Mouse (Mus musculus): ENCODE results near the gene Map3k6. TPM values are rescaled to one million over a fixed set of nuclear protein-coding genes. Genes with fewer than 3 reads are reported as not detected.

Map3k6 gene
- polyA plus RNA-seq, 1 experiment from 2014 or later, result 2.7 TPM

DNA sequence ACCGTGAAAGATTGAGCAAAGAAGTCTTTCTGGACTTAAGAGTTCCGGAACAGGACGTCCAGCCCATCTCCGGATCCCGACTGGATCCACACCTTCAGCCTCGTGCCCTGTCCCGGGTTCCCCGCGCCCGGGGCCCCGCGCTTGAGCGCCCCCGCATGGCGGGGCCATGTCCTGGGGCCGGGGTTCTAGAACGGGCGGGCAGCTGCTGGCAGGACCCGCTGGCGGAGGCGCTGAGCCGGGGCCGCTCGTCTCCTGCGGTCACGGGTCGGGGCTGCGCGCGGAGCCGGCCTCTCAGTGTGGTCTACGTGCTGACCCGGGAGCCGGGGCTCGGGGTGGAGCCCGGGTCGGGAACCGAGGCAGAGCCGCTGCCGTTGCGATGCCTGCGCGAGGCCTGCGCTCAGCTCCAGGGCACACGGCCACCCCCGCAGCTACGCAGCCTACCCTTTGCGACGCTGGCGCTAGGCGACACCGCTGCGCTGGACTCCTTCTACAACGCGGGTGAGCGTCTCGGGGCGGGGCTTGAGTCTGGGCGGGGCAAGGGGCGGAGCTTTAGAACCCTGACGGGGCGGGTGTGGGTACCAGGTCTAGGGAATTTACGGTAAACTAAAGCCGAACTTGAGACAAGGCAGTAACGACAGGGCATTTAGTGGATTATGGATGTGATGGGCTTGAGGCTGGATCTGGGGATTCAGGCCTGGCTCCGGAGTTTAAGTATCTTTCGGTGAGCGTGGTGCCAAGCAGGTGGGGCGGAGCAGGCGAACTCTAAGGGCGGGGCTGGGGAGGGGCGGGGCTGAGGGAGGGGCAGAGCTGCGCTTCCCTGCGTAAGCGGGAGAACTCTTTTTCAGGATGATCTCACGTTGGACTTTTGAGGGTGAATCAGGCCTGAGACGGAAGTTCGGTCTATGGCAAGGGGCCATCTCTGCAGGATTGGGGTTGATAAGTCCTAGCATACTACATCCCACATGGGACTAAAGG lies 603 bp downstream of the Map3k6 start:
- Histone ChIP-seq H3K9me3 (no peaks in the 10 kb centered on the region), H3K4me1 (peaks cover 9% of the 10 kb centered on the region; the same call in 1 of the 2 replicates), H3K27me3 (peaks cover 37% of the 10 kb centered on the region), H3K9ac (peak overlapping the region; percentile 61), H3K36me3 (no peaks in the 10 kb centered on the region), H3K4me3 (peak overlapping the region; percentile 55), H3K27ac (0 out of 2 replicates have a peak overlapping the region, but pooled peaks have one; percentile 3), H3K4me2 (replicated peaks) (peak overlapping the region; percentile 94)
- peak; percentile 83 for ATAC-seq (ENCODE audit: insufficient number of reproducible peaks, insufficient read depth, low FRiP score, low TSS enrichment)
- under 1% methylated on average over 78 of the region's 78 CpGs for WGBS

DNA sequence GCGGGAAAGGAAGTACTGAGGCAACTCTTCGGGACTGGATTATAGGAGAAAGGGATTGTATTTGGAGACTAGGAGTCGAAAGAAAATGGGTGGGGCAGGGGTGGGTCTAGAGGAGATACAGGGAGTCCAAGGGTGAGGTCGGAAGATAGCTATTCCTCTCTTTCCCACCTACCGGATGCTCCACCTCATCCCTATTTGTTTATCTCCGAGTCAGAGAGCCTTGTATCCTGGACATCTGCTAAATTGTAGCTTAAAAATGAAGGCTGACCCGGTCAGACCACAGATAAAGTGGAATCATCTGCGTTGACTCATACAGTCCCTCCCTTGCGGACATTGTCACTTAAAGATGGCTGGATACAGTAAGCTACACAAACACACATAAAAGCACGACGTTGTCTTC lies 1.3 kb downstream of the Map3k6 start:
- Histone ChIP-seq H3K27ac (no peak overlapping the region), H3K4me3 (peak overlapping the region; percentile 55), H3K36me3 (no peaks in the 10 kb centered on the region), H3K4me2 (replicated peaks) (peak overlapping the region; percentile 94), H3K9me3 (no peaks in the 10 kb centered on the region), H3K27me3 (peaks cover 44% of the 10 kb centered on the region), H3K9ac (peak overlapping the region; percentile 61; the same call in 1 of the 2 replicates), H3K4me1 (peaks cover 9% of the 10 kb centered on the region; the same call in 1 of the 2 replicates)
- WGBS, result 32% methylated on average over 11 of the region's 11 CpGs
- ATAC-seq (ENCODE audit: insufficient number of reproducible peaks, insufficient read depth, low FRiP score, low TSS enrichment), result no peak

DNA sequence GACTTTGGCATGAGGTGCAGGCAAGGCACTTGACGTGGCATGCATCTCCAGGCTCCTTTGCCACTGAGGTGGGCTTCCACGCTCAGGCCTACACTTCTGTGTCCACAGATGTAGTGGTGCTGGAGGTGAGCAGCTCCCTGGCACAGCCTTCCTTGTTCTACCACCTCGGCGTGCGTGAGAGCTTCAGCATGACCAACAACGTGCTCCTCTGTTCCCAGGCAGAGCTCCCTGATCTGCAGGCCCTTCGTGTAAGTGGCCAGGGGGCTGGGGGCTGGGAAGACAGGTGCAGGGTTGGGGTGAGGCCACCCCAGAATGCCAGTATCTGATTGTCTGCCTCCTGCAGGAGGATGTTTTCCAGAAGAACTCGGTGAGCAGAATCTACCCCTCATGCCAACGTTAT lies 2.1 kb downstream of the Map3k6 start:
- Histone ChIP-seq H3K27ac (no peak overlapping the region), H3K4me1 (peaks cover 9% of the 10 kb centered on the region; the same call in 1 of the 2 replicates), H3K4me3 (no peak overlapping the region), H3K27me3 (peaks cover 52% of the 10 kb centered on the region), H3K9ac (no peak overlapping the region), H3K4me2 (replicated peaks) (no peak overlapping the region), H3K9me3 (no peaks in the 10 kb centered on the region), H3K36me3 (no peaks in the 10 kb centered on the region)
- ATAC-seq (ENCODE audit: insufficient number of reproducible peaks, insufficient read depth, low FRiP score, low TSS enrichment), result no peak
- WGBS, result 60% methylated on average over 9 of the region's 9 CpGs

DNA sequence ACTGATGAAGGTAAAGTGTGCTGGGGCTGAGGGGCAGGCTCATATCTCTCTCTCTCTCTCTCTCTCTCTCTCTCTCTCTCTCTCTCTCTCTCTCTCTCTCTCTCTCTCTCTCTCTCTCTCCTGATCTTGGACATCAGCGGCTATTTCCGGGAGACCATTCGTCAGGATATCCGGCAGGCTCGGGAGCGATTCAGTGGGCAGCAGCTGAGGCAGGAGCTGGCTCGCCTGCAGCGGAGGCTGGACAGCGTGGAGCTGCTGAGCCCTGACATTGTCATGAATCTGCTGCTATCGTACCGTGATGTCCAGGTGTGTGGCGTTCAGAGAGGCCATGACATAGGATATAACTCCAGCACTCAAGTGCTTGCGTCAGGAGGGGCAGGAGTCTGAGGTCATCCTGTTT lies 2.9 kb downstream of the Map3k6 start:
- H3K27me3 ChIP-seq, result peaks cover 60% of the 10 kb centered on the region
- H3K4me2 ChIP-seq (replicated peaks), result no peak overlapping the region
- no peak overlapping the region for H3K27ac ChIP-seq
- H3K9ac ChIP-seq, result no peak overlapping the region
- ATAC-seq (ENCODE audit: insufficient number of reproducible peaks, insufficient read depth, low FRiP score, low TSS enrichment), result no peak
- no peaks in the 10 kb centered on the region for H3K9me3 ChIP-seq
- no peak overlapping the region for H3K4me3 ChIP-seq
- H3K4me1 ChIP-seq, result peaks cover 9% of the 10 kb centered on the region; the same call in 1 of the 2 replicates
- 40% methylated on average over 13 of the region's 13 CpGs for WGBS
- no peaks in the 10 kb centered on the region for H3K36me3 ChIP-seq

DNA sequence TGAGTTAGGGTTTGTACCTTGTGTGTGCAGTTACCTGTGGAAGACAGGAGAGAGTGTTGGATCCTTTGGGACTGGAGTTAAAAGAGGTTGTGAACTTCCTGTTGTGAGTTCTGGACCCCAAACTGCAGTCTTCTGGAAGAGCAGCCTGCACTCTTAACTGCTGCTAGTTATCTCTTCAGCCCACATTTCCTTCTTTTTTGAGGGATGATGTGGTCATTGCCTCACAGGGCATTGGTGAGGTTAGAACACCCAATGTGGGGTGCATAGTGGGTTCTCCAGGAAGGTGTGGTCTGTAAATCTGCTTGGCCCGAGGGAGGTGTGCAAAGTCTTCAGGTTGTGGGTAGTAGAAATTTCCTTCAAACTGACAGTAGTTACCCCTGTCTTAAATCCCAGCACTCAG lies 3.7 kb downstream of the Map3k6 start:
- no peak for ATAC-seq (ENCODE audit: insufficient number of reproducible peaks, insufficient read depth, low FRiP score, low TSS enrichment)
- H3K27ac ChIP-seq, result no peak overlapping the region
- 79% methylated on average over 1 of the region's 1 CpGs for WGBS
- no peaks in the 10 kb centered on the region for H3K36me3 ChIP-seq
- peaks cover 9% of the 10 kb centered on the region; the same call in 1 of the 2 replicates for H3K4me1 ChIP-seq
- no peak overlapping the region for H3K9ac ChIP-seq
- peaks cover 66% of the 10 kb centered on the region for H3K27me3 ChIP-seq
- H3K4me2 ChIP-seq (replicated peaks), result no peak overlapping the region
- H3K4me3 ChIP-seq, result no peak overlapping the region
- no peaks in the 10 kb centered on the region for H3K9me3 ChIP-seq

DNA sequence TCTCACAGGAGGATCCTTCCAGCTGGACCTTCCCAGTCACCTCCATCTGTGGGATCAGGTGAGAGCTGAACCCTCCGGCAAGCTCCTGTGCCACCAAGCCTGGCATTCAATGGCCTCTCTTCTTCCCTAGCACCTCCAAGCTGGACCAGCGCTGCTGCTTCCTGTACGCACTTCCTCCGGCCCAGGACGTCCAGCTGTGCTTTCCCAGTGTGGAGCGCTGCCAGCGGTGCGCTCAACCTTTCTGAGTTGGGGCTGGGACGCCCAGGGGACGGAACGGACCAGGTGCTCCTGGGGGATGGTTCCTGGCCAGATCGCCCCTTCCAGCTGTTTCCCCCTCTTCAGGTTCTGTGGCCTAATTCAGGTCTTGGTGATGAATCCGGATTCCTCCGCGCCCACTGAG lies 6.5 kb downstream of the Map3k6 start:
- no peak overlapping the region for H3K9ac ChIP-seq
- ATAC-seq (ENCODE audit: insufficient number of reproducible peaks, insufficient read depth, low FRiP score, low TSS enrichment), result no peak
- no peak overlapping the region for H3K27ac ChIP-seq
- no peaks in the 10 kb centered on the region for H3K36me3 ChIP-seq
- peaks cover 86% of the 10 kb centered on the region for H3K27me3 ChIP-seq
- WGBS, result 24% methylated on average over 15 of the region's 15 CpGs
- no peaks in the 10 kb centered on the region for H3K9me3 ChIP-seq
- H3K4me3 ChIP-seq, result no peak overlapping the region
- no peak overlapping the region for H3K4me2 ChIP-seq (replicated peaks)
- peaks cover 16% of the 10 kb centered on the region for H3K4me1 ChIP-seq

DNA sequence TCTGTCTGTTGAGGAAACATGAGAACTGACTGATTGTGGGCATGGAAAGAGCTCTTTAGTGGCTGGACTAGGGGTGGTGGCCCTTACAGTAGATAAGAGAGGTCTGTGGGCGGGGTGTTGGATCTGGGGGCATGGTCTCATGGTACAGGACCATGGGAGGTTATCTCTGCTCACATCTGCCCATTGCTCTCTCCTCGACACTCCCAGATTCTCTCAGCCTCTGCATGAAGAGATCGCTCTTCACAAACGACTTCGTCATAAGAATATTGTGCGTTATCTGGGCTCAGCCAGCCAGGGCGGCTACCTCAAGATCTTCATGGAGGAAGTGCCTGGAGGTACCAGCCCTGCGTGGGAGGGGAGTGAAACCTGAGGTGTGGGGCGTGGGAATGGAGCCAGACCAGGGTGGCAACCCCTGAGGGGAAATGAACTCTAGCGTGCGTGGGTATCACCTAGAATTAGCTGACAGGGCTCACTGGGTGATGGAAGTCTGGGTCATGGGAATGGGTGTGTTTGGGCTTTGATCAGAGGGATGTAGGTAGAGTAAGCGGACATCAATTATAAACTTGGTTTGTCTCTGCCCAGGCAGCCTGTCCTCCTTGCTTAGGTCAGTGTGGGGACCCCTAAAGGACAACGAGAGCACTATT lies 7.3 kb downstream of the Map3k6 start:
- Histone ChIP-seq H3K4me2 (replicated peaks) (no peak overlapping the region), H3K4me3 (no peak overlapping the region), H3K9ac (no peak overlapping the region), H3K9me3 (no peaks in the 10 kb centered on the region), H3K27ac (no peak overlapping the region), H3K36me3 (no peaks in the 10 kb centered on the region), H3K4me1 (peaks cover 16% of the 10 kb centered on the region), H3K27me3 (peaks cover 86% of the 10 kb centered on the region)
- WGBS, result 75% methylated on average over 13 of the region's 13 CpGs
- ATAC-seq (ENCODE audit: insufficient number of reproducible peaks, insufficient read depth, low FRiP score, low TSS enrichment), result no peak

DNA sequence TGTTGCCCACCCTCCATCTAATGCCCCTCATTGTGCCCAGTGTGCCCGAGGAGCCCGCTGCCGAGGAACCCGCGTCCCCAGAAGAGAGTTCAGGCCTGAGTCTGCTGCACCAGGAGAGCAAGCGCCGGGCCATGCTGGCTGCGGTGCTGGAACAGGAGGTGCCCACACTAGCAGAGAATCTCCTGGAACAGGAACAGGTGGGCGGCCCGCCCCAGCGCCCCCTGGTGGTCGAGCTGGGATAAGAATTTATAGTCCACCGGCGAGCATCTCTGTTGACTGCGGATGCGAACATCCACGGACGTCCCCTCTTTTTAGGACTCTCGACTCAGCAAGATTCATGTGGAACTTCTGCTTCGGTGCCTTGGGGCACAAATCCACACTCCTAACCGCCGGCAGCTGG lies 10.0 kb downstream of the Map3k6 start:
- no peaks in the 10 kb centered on the region for H3K36me3 ChIP-seq
- H3K9ac ChIP-seq, result no peak overlapping the region; the same call in 1 of the 2 replicates
- ATAC-seq (ENCODE audit: insufficient number of reproducible peaks, insufficient read depth, low FRiP score, low TSS enrichment), result no peak
- H3K4me2 ChIP-seq (replicated peaks), result peak overlapping the region; percentile 65
- no peak overlapping the region for H3K27ac ChIP-seq
- H3K4me1 ChIP-seq, result peaks cover 16% of the 10 kb centered on the region
- H3K27me3 ChIP-seq, result peaks cover 90% of the 10 kb centered on the region
- H3K9me3 ChIP-seq, result no peaks in the 10 kb centered on the region
- H3K4me3 ChIP-seq, result peak overlapping the region; percentile 40
- 4% methylated on average over 22 of the region's 22 CpGs for WGBS

DNA sequence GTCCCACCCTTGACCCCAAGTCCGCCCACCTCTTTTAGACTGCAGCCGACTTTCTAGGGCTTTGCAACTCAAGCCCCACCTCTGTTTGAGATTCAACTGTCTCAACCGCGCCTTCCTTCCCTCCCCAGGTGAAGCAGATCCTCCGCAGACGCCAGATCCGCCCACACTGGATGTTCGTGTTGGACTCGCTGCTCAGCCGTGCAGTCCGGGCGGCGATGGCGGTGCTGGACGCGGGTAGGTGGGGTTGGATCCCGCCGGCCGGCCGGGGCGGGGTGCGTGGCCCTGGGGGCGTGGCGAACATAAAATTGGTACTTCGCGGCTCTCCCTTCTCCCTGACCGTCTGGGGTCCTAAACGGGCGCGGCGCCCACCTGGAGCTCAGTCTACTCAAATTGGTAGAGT lies 10.6 kb downstream of the Map3k6 start:
- 1% methylated on average over 28 of the region's 31 CpGs for WGBS
- Histone ChIP-seq H3K9me3 (no peaks in the 10 kb centered on the region), H3K36me3 (no peaks in the 10 kb centered on the region), H3K4me3 (peak overlapping the region; percentile 40), H3K9ac (peak overlapping the region; percentile 44), H3K27me3 (peaks cover 92% of the 10 kb centered on the region), H3K4me1 (peaks cover 16% of the 10 kb centered on the region), H3K27ac (no peak overlapping the region), H3K4me2 (replicated peaks) (peak overlapping the region; percentile 65)
- ATAC-seq (ENCODE audit: insufficient number of reproducible peaks, insufficient read depth, low FRiP score, low TSS enrichment), result no peak

DNA sequence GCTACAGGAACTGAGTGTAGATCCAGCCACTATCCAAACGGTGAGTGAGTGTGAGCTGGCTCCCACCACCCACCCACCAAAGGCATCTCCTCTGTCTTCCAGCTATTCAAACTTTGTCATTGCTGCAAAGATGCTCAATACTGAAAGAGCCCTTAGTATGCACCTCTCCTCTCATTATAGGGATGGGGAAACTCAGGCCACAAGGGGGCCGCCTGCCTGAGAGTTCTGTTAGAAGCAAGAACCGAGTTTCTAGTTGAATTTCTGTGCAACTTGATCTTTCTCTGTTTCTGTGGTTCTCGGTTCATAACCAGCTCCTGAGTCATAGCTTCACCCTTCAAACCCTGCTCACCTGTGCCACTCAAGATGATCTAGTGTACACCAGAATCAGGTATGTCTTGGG lies 11.5 kb downstream of the Map3k6 start:
- H3K4me2 ChIP-seq (replicated peaks), result no peak overlapping the region

DNA sequence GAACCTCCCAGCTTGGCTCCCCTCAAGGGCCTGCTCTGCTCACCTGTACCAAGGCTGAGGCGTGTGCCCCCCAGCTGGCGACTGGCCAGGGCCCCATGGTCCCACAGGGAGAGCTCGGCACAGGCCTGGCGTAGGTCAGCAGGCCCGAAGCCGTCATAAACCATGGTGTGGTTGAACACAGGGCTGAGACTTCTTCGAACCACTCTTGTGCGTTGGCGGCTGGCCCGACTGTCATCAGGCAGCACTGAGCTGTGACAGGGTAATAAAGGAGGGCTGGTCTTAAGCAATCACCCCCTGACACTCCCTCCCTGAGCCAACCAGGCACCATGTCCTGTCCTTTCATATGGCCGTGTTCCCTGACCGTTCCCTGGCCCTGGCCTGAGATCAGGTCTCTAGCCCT lies 12.8 kb downstream of the Map3k6 start:
- Histone ChIP-seq H3K27me3 (peaks cover 88% of the 10 kb centered on the region), H3K9me3 (no peaks in the 10 kb centered on the region), H3K27ac (no peak overlapping the region), H3K4me3 (no peak overlapping the region), H3K4me1 (peaks cover 20% of the 10 kb centered on the region), H3K4me2 (replicated peaks) (no peak overlapping the region), H3K9ac (no peak overlapping the region), H3K36me3 (no peaks in the 10 kb centered on the region)
- 84% methylated on average over 12 of the region's 12 CpGs for WGBS
- no peak for ATAC-seq (ENCODE audit: insufficient number of reproducible peaks, insufficient read depth, low FRiP score, low TSS enrichment)

More for the DNA sequence above, 11.5 kb downstream of the Map3k6 start:
- H3K4me3 ChIP-seq, result no peak overlapping the region
- no peaks in the 10 kb centered on the region for H3K36me3 ChIP-seq
- H3K9ac ChIP-seq, result no peak overlapping the region
- H3K27me3 ChIP-seq, result peaks cover 92% of the 10 kb centered on the region
- no peak overlapping the region for H3K27ac ChIP-seq
- peaks cover 20% of the 10 kb centered on the region for H3K4me1 ChIP-seq
- H3K9me3 ChIP-seq, result no peaks in the 10 kb centered on the region
- 36% methylated on average over 4 of the region's 4 CpGs for WGBS
- ATAC-seq (ENCODE audit: insufficient number of reproducible peaks, insufficient read depth, low FRiP score, low TSS enrichment), result no peak

DNA sequence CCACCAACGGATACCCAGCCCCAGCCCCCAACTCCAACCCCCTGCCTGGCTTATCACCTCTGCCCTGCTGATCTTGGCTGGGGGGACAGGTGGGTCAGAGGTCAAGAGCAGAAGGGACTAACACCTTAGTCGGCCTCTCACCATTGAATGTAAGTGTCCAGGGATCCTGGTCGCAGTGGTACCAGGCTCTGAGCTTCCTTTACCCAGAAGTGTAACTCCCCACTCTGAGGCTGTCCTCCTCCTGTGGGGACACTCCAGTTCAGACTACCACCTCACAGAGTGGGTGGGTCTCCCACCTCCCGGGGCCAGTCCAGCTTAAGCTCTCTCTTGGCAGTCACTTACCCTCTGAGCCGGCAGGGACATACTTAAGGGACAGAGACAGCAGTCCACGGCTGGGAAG lies 14.8 kb downstream of the Map3k6 start:
- Histone ChIP-seq H3K27me3 (peaks cover 70% of the 10 kb centered on the region), H3K27ac (no peak overlapping the region), H3K4me1 (peaks cover 16% of the 10 kb centered on the region), H3K36me3 (no peaks in the 10 kb centered on the region), H3K4me2 (replicated peaks) (no peak overlapping the region), H3K4me3 (no peak overlapping the region), H3K9ac (no peak overlapping the region), H3K9me3 (no peaks in the 10 kb centered on the region)
- WGBS, result 65% methylated on average over 6 of the region's 6 CpGs
- ATAC-seq (ENCODE audit: insufficient number of reproducible peaks, insufficient read depth, low FRiP score, low TSS enrichment), result no peak

All from embryonic facial prominence, embryonic 12.5 days (tissue).